Mouse (Mus musculus): ENCODE results near the gene Cdca8. TPM values are rescaled to one million over a fixed set of nuclear protein-coding genes. Genes with fewer than 3 reads are reported as not detected.

The Cdca8 gene
- total RNA-seq, 2 experiments from 2014 or later = 0.61 to 0.99 TPM

DNA sequence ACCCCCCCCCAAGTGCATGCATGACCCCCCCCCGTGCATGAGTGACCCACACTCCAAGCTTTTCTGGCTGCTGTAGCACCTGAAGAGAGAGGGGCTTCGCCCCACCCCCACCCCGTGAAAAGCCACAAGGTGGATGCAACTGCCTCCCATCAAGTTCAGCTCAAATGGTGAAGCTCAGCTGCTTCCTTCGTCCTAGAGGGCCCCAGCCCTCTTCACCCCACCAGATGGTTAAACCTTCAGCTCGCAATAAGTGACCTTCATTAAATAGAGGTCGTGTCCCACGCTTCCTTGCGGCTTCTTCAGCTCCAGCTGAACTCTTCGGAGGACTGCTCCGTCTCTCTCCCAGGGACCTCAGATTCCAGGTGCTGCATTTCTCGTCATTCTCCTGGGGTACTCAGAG, 58.5 kb downstream of the Cdca8 start, which contains the start of gene Epha10:
Gene Epha10, plus strand, starts transcription at position 301 of the 400 bp plus-strand sequence.
- no peak for DNase-seq

- DNase-seq = no peak
These were observed 66.4 kb downstream of the Cdca8 start for GRCm38 (mm10) chr4:124872719-124873118.

Other genes with a start within 250 kb of the Cdca8 start
- 10 to 100 TPM; 16.1 to 18.3 TPM for gene Utp11, start 245.7 kb downstream of the Cdca8 start, total RNA-seq (2021)
- 100 to 1,000 TPM; 200 to 220 TPM for gene Fhl3, start 238.6 kb downstream of the Cdca8 start, total RNA-seq (2021)
- 10 to 100 TPM; 10.8 to 11.3 TPM for gene Sf3a3, start 224.5 kb downstream of the Cdca8 start, total RNA-seq (2021)
- 10 to 100 TPM in 1 of 2 experiments, 1 to 10 TPM in 1; 8.8 to 10.3 TPM for gene Inpp5b, start 197.5 kb downstream of the Cdca8 start, total RNA-seq (2021)
- gene Mtf1, start 137.2 kb downstream of the Cdca8 start, total RNA-seq (2021) = 10 to 100 TPM; 11.4 to 13.1 TPM
- 10 to 100 TPM in 1 of 2 experiments, 1 to 10 TPM in 1; 6.4 to 10.9 TPM for gene Yrdc, start 88.6 kb downstream of the Cdca8 start, total RNA-seq (2021)
- gene 1110065P20Rik, start 88.1 kb downstream of the Cdca8 start, total RNA-seq (2021) = 10 to 100 TPM; 17.1 to 21.0 TPM
- gene Maneal, start 77.1 kb downstream of the Cdca8 start, total RNA-seq (2021) = under 1 TPM; 0.18 to 0.35 TPM
- not detected for gene Epha10, start 58.4 kb downstream of the Cdca8 start, total RNA-seq (2021)
- 1 to 10 TPM; 6.7 to 6.8 TPM for gene 9930104L06Rik, start 2.3 kb downstream of the Cdca8 start, total RNA-seq (2021)
- under 1 TPM; 0.41 to 0.72 TPM for gene Rspo1, start 47.1 kb upstream of the Cdca8 start, total RNA-seq (2021)
- 10 to 100 TPM; 25.0 to 25.7 TPM for gene Gnl2, start 77.3 kb upstream of the Cdca8 start, total RNA-seq (2021)
- not detected for gene Dnali1, start 126.4 kb upstream of the Cdca8 start, total RNA-seq (2021)
- gene Snip1, start 127.4 kb upstream of the Cdca8 start, total RNA-seq (2021) = 1 to 10 TPM; 4.6 to 4.7 TPM
- 10 to 100 TPM; 10.7 to 12.9 TPM for gene Meaf6, start 145.8 kb upstream of the Cdca8 start, total RNA-seq (2021)
- gene Zc3h12a, start 188.5 kb upstream of the Cdca8 start, total RNA-seq (2021) = 1 to 10 TPM; 2.3 to 2.9 TPM